Mouse (Mus musculus) heart, embryonic 10.5 days (tissue): ENCODE results near the gene Pyy. TPM values are rescaled to one million over a fixed set of nuclear protein-coding genes. Genes with fewer than 3 reads are reported as not detected.
A peak's percentile ranks its signal among the peaks of the same experiment; 100 is the strongest.

Experiments used
- DNase-seq: peaks from one replicate; pipeline ENCODE4 v3.0.0-alpha.2; 2017; ENCODE audit warnings: low spot score
- H3K27ac ChIP-seq: fragments of 300-500 bp; sonication (generic); 2 replicates; pipeline ENCODE4 v1.5.1; 2016; ENCODE audit warnings: mild to moderate bottlenecking
- H3K27me3 ChIP-seq: fragments of 300-500 bp; sonication (generic); 2 replicates; pipeline ENCODE4 v1.6.1; 2016; ENCODE audit warnings: mild to moderate bottlenecking; ENCODE audit not compliant: poor library complexity, insufficient read depth, severe bottlenecking
- H3K36me3 ChIP-seq: fragments of 300-500 bp; sonication (generic); 2 replicates; pipeline ENCODE4 v1.6.1; 2016; ENCODE audit warnings: mild to moderate bottlenecking, moderate library complexity
- H3K4me1 ChIP-seq: fragments of 300-500 bp; sonication (generic); 2 replicates; pipeline ENCODE4 v1.6.1; 2016; ENCODE audit warnings: mild to moderate bottlenecking
- H3K4me3 ChIP-seq: fragments of 300-500 bp; sonication (generic); 2 replicates; pipeline ENCODE4 v1.5.1; 2016; ENCODE audit warnings: mild to moderate bottlenecking, moderate library complexity
- H3K9me3 ChIP-seq: fragments of 300-500 bp; sonication (generic); 2 replicates; pipeline ENCODE4 v1.6.1; 2016; ENCODE audit warnings: mild to moderate bottlenecking, moderate library complexity
- WGBS: fragments of 180-500 bp; shearing (Covaris S2); methylation state at CpG from one replicate; pipeline ENCODE4 v1.1.7; 2016; 5-methylcytosine and 5-hydroxymethylcytosine counted together
- polyA plus RNA-seq: library from polyadenylated mRNA; unstranded; fragments of >200 nt; fragmentation: Nextera tagmentation; extraction: Ambion mirVana; gene quantifications from 2 replicates; pipeline ENCODE4 v1.2.1, GENCODE M21; 2016

The Pyy gene
- polyA plus RNA-seq, 1 experiment from 2014 or later: 3.0 TPM

DNA sequence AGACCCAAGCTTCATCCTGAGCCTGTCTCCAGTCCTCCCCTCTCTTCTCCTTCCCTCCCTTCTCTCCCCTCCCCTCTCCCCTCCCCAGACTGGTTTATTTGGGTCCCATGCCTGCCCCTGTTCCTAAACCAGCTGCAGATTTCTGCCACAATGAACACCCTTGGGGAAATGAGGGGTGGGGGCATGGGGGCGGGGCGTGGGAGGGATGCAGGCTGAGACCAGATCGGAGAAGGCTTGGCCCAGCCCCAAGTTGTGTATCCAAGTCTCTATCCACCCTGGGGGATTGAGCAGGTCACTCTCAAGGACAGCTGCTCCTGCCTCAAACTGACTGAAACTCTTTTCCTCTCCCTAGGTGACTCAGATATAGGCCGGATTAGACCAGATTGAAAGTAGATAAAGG lies 26.9 kb upstream of the Pyy start:
- Histone ChIP-seq H3K36me3 (no peaks in the 10 kb centered on the region), H3K9me3 (no peaks in the 10 kb centered on the region), H3K27me3 (peaks cover 40% of the 10 kb centered on the region), H3K4me1 (peaks cover 21% of the 10 kb centered on the region), H3K27ac (no peak overlapping the region), H3K4me3 (no peak overlapping the region)
- WGBS: 27% methylated on average over 4 of the region's 4 CpGs
- DNase-seq: no peak

DNA sequence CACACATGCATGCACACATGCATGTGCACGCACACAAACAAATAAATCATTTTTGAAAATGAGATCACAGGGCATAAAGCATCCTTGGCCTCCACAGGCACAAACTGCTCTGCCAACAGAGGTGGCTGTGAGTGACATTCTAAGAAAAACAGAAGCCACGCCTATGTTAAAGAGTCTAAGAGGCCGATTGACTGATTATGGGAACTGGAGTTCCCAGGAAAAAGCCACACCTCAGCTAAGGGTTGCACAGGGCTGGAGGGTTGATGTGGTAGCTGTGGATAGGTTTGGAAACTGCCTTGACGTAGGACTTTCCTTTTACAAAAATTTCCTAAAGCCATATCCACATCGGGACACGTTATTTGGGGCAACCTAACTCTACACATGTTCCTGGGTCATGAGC lies 9.8 kb upstream of the Pyy start:
- DNase-seq: no peak
- WGBS: 73% methylated on average over 6 of the region's 6 CpGs
- Histone ChIP-seq H3K27ac (no peak overlapping the region), H3K4me1 (0 out of 2 replicates have a peak, but pooled peaks cover 2% of the 10 kb centered on the region), H3K27me3 (peaks cover 11% of the 10 kb centered on the region; the same call in 1 of the 2 replicates), H3K9me3 (no peaks in the 10 kb centered on the region), H3K36me3 (no peaks in the 10 kb centered on the region), H3K4me3 (no peak overlapping the region)

DNA sequence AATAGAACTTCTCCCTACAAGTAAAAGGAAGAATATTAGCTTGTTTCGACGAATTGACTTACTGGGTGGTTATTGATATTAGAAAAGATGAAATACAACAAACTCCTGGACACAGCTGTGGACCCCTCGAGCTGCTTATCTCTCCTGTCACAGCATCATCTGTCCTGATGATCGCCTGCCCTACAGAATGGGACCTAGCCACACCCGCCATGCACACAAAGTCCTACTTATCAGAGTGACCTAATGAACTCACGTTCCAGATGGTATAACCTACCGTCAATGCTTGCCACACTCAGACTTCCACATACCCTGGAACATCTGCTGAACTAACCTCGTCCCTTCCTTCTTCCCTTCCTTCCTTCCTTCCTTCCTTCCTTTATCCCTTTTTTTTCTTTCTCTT lies 8.6 kb upstream of the Pyy start:
- peaks cover 16% of the 10 kb centered on the region; the same call in 1 of the 2 replicates for H3K27me3 ChIP-seq
- no peaks in the 10 kb centered on the region for H3K9me3 ChIP-seq
- H3K36me3 ChIP-seq: no peaks in the 10 kb centered on the region
- no peak overlapping the region for H3K27ac ChIP-seq
- WGBS: 54% methylated on average over 8 of the region's 8 CpGs
- H3K4me3 ChIP-seq: no peak overlapping the region
- 0 out of 2 replicates have a peak, but pooled peaks cover 2% of the 10 kb centered on the region for H3K4me1 ChIP-seq
- DNase-seq: no peak

DNA sequence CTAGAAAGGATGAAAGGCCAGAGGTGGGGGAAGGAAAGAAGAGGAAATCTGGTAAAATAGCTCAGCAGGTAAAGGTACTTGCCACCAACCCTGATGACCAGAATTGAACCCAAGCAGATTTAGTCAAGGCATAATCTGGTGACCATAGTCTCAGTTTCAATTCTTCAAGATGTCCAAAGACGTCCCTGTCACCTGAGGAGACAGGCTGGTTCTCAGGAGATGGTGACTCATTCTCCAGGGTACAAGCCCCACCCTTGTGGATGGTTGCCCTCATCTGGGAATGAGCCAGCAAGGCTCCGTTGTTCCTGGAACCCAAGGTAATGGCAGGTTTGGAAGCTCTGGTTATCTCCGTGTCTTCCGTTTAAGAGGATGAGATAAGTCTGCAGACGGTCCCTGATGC lies 3.9 kb upstream of the Pyy start:
- no peaks in the 10 kb centered on the region for H3K9me3 ChIP-seq
- no peak overlapping the region for H3K27ac ChIP-seq
- DNase-seq: no peak
- WGBS: 34% methylated on average over 5 of the region's 5 CpGs
- H3K27me3 ChIP-seq: peaks cover 52% of the 10 kb centered on the region
- H3K36me3 ChIP-seq: no peaks in the 10 kb centered on the region
- no peak overlapping the region for H3K4me3 ChIP-seq
- H3K4me1 ChIP-seq: peaks cover 12% of the 10 kb centered on the region

DNA sequence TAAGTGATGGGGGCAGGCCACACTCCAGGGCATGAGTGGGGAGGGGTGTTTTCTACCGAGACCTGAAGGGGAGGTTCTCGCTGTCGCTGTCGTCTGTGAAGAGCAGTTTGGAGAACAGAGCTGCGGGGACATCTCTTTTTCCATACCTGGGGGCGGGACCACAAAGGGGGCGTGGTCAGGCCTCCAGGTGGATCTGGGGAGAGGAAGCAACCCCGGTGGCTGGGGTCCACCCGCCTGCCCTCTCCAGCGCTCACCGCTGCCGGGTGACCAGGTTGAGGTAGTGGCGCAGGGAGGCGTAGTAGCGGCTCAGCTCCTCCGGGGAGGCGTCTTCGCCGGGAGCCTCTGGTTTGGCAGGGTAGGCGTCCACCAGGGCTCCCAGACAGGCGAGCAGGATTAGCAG lies 721 bp downstream of the Pyy start:
- no peak overlapping the region; the same call in 1 of the 2 replicates for H3K27ac ChIP-seq
- H3K4me3 ChIP-seq: peak overlapping the region; percentile 42
- no peaks in the 10 kb centered on the region for H3K9me3 ChIP-seq
- peaks cover 80% of the 10 kb centered on the region for H3K27me3 ChIP-seq
- no peaks in the 10 kb centered on the region for H3K36me3 ChIP-seq
- DNase-seq: no peak
- H3K4me1 ChIP-seq: peaks cover 21% of the 10 kb centered on the region
- 4% methylated on average over 21 of the region's 21 CpGs for WGBS

DNA sequence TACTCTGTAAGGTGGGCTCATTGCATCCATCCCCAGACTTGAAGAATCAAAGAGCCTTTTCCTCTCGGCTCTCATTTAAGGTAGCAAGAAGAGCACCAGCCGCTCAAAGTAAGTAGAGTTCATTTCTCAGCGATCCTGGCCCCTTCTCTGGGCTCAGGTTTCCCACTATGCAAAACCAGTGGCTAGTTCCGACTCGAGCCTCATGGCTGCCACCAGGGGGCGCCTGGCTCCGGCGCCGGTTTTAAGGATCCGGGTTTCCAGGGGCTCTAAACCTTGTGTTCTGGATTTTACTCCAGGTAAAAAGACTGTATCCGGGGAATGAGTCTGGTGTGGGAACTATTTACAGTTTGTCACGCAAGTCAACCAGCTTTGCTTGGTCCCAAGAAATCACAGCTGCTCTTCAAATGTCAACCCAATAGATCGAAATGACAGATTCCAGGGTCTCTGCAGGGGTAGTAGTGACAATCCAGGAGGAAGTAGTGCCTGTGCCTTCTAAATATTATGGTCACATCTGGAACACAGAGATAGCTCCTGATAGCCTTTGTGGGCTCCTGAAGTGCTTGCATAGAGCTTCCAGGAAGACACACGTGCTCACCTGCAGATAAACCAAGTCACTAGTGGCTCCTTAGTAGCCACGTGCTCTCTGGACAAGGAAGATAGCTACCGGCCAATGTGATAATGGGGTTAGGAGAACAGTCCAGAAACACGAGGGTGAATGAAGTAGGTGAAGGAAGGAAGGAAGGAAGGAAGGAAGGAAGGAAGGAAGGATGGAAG lies 5.0 kb downstream of the Pyy start:
- no peak for DNase-seq
- no peaks in the 10 kb centered on the region for H3K9me3 ChIP-seq
- 14% methylated on average over 17 of the region's 17 CpGs for WGBS
- peak overlapping the region; percentile 16; the same call in 1 of the 2 replicates for H3K4me3 ChIP-seq
- H3K36me3 ChIP-seq: no peaks in the 10 kb centered on the region
- H3K4me1 ChIP-seq: peaks cover 29% of the 10 kb centered on the region
- H3K27ac ChIP-seq: 0 out of 2 replicates have a peak overlapping the region, but pooled peaks have one; percentile 7
- H3K27me3 ChIP-seq: peaks cover 92% of the 10 kb centered on the region

DNA sequence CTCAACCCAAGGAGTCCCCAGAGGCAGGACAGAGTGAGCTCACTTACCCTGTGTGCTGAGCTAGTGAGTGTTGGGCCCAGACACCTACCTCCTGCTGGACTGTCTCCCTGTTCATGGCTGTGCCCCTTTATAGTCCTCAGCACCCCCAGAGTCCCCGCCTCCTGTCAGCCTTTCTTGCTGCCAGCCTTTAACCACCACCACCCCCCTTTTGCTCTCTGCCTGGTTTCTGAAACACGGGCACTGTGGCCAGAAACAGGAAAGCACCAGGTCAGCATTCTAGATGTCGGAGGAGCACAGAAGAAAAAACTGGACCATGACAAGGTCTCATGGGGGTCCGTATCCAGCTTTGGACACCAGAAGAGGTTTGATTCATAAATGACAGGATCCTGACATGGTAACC lies 6.4 kb downstream of the Pyy start, which contains the start of gene Ppy:
Ppy (minus strand) TSS at position 101 of the 400 bp plus-strand sequence.
- no peak for DNase-seq
- no peaks in the 10 kb centered on the region for H3K9me3 ChIP-seq
- H3K4me3 ChIP-seq: peak within 1 kb of the TSS; percentile 16; the same call in 1 of the 2 replicates
- WGBS: 74% methylated on average over 4 of the region's 4 CpGs
- peak within 1 kb of the TSS; percentile 7; the same call in 1 of the 2 replicates for H3K27ac ChIP-seq
- peaks cover 33% of the 10 kb centered on the region for H3K4me1 ChIP-seq
- H3K27me3 ChIP-seq: peaks cover 81% of the 10 kb centered on the region
- no peaks in the 10 kb centered on the region for H3K36me3 ChIP-seq

DNA sequence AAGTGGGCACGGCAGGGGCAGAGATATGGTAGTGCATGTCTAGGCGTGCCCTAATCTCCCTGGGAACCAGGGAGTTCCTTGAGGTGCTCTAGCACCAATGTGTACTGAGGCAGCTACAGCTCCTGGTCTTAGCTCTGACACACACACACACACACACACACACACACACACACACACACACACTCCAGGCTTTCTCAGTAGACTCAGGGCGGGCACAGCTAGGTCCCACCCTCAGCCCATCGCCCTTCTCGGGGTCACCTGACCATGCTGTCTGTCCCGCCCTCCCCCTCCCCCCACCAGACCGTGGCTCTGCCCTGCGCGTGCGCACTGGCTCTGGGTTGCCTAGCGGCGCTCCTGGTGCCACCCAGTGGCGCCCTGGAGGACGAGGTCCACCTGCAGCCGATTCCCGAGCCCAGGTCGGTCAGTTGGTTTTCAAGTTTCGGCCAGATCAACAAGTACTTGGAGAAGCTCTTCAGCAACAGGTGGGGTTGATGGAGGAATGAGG lies 10.7 kb downstream of the Pyy start:
- peak overlapping the region; percentile 49 for H3K4me3 ChIP-seq
- WGBS: 4% methylated on average over 18 of the region's 18 CpGs
- H3K9me3 ChIP-seq: no peaks in the 10 kb centered on the region
- H3K4me1 ChIP-seq: peaks cover 44% of the 10 kb centered on the region
- H3K27me3 ChIP-seq: peaks cover 45% of the 10 kb centered on the region
- peak overlapping the region; percentile 73 for H3K27ac ChIP-seq
- DNase-seq: peak; percentile 97
- H3K36me3 ChIP-seq: no peaks in the 10 kb centered on the region

DNA sequence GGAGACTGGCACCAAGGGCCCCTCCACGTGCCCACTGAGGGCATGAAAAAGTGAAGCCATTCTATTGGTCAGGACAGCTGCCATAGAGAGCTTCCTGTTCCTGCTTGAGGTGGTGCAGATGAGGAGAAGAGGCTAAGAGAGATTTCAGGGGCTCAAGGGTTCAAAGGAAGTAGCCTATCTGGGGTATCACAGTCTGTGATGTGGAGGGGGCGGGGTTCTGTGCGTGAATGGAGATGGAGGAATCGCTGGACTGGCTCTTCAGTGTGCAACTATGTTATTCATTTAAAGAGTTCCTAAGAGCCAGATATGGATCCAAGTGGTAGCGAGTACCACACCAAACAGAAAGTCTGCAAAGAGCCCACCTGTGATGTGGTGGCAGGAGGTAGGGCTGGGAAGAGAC lies 11.2 kb downstream of the Pyy start:
- H3K27ac ChIP-seq: peak overlapping the region; percentile 73
- H3K4me1 ChIP-seq: peaks cover 40% of the 10 kb centered on the region
- no peak for DNase-seq
- peak overlapping the region; percentile 49 for H3K4me3 ChIP-seq
- WGBS: 60% methylated on average over 5 of the region's 5 CpGs
- peaks cover 40% of the 10 kb centered on the region for H3K27me3 ChIP-seq
- no peaks in the 10 kb centered on the region for H3K36me3 ChIP-seq
- H3K9me3 ChIP-seq: no peaks in the 10 kb centered on the region

DNA sequence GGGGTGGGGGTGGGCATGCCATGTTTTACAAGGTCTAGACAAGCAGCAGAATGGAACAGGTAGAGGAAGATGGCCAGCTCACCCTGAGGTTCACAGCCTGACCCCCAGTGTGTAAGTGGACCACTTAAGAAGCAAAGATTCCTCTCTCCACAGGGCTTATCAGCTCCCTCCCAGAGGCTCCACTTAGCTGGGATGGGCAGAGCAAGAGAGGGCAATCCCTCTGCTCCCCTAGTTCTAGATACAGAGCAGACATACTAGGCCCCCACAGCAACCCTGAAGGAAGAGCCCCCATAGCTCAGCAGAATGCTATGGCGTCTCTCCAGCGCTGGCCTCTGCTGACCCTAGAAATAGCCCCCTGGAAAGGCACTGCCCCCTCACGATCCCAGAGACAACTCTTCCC lies 12.0 kb downstream of the Pyy start:
- Histone ChIP-seq H3K27me3 (peaks cover 32% of the 10 kb centered on the region), H3K36me3 (no peaks in the 10 kb centered on the region), H3K4me3 (no peak overlapping the region), H3K27ac (peak overlapping the region; percentile 73), H3K4me1 (peaks cover 40% of the 10 kb centered on the region), H3K9me3 (no peaks in the 10 kb centered on the region)
- DNase-seq: no peak
- 56% methylated on average over 3 of the region's 3 CpGs for WGBS

DNA sequence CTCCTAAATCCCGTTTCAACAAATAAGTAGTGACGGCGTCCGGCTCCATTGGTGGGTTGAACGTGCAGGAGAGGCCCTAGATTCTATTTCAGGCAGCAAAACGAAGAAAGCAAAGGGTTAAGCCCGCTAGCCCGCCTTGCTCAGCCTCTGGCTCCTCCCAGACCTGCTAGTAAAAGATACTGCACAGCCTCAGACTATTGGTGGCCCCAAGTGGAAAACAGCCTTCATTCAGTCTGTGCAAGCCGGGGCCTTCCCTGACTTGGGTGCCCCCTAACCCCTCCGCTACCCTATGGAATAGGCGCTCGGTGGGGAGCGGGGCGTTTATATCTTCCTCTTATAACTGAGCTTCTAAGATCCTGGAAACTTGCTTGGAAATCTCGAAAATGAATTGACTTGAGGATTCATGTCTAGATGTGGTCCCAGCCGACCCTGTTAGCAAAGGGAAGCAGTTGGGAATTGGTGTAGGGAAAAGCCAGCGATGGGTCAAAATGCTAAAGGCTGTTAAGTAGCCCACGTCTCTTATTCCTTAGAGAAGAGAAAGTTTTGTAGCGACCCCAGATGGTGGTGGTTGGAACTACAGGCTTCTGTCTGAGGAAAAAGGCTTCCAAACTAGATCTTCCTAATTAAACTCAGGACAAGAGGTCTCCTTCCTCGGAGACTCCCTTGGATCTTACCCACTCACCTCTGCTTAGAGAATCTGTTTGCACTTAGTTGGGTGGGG lies 18.4 kb downstream of the Pyy start:
- peaks cover 8% of the 10 kb centered on the region for H3K36me3 ChIP-seq
- peaks cover 48% of the 10 kb centered on the region for H3K4me1 ChIP-seq
- WGBS: under 1% methylated on average over 20 of the region's 20 CpGs
- H3K27ac ChIP-seq: peak overlapping the region; percentile 86
- no peaks in the 10 kb centered on the region for H3K9me3 ChIP-seq
- H3K4me3 ChIP-seq: peak overlapping the region; percentile 69
- peak; percentile 95 for DNase-seq
- no peaks in the 10 kb centered on the region for H3K27me3 ChIP-seq

DNA sequence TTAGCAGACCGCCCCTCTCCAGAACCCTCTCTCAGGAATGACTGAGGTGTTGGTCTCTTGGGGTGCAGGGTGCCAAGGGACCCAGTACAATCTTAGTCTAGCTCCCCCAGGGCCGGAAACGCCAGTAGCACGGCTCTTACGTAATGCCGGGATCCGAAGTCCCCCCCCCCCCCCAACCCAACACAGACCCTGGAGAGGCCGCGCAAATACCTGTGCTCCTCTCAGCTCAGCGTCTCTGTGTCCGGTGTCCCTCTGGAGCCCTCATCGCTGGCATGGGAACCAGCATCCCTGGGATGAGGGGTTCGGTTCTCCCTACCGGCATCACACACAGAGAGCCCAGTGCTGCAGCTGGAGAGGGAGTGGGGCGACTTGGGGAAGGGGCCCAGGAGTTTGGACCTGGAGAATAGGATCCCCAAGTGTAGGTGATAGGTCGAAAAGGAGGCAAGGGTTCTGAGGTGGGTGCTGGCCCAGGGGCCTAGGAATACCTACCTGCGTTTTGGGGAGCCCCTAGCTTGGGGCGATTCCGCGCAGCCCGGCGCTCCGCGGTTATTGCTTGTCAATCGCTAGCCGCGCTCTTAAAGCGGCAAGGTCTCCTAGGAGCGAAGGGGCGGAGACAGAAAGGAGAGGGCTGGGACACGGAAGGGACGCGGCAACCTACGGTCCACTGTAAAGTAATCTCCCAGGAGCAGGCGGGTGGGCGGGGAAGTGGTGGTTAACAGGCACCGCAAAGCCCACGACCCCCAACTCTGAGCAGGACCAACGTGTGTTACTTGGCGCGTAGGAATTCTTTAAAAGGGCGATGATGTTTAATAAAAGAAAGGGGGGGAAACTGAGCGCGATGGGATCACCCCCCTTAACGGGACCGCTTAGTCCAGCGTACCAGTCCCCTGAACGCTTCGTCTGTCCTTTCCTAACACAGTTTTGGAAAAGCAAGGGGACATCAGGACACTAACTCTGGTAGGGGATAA lies 19.4 kb downstream of the Pyy start, which contains the start of gene Mpp2:
Mpp2 (minus strand) TSS at position 585 of the 968 bp plus-strand sequence.
- WGBS: under 1% methylated on average over 49 of the region's 49 CpGs
- H3K36me3 ChIP-seq: peaks cover 14% of the 10 kb centered on the region
- H3K4me1 ChIP-seq: peaks cover 41% of the 10 kb centered on the region
- H3K27me3 ChIP-seq: no peaks in the 10 kb centered on the region
- DNase-seq: peak; percentile 96
- H3K27ac ChIP-seq: peak within 1 kb of the TSS; percentile 86
- H3K9me3 ChIP-seq: no peaks in the 10 kb centered on the region
- peak within 1 kb of the TSS; percentile 69 for H3K4me3 ChIP-seq
